Mouse (Mus musculus): ENCODE measurements around the gene Arid3a.

DNA sequence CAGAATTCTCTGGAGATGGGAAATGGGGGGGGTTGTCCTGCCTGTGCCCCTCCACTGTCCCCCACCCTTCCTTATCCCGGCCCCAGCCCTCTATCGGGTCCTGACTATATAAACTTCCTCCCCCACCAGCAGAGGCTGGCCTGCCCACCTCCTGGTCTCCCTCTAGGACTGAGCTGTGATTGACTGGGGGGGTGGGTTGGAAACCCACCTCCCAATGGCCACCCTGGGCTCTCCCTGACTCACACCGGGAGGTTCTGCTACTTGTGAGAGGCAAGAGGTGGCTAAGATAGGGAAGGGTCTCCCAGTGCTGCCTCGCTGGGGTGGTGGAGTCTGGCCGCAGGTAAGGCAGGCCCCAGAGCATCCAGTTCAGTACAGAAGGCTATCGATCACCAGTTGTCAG, 20.7 kb downstream of the Arid3a start:
- TF ChIP-seq CTCF (IDR thresholded peaks at IDR 0.05 in 2 of 3, conservative IDR thresholded peaks at IDR 0.05 in 1 of 3; ENCODE audit: control insufficient read depth in 1 of 3, insufficient read depth in 1 of 3, low read depth in 2 of 3, low read length in 3 of 3, poor library complexity in 1 of 3, severe bottlenecking in 1 of 3): no peak
- no peak for TF ChIP-seq POLR2A (IDR thresholded peaks at IDR 0.05; ENCODE audit: control insufficient read depth in 1 of 2, insufficient read depth in 1 of 2, low read depth in 1 of 2, low read length in 2 of 2, poor library complexity in 1 of 2)
- TF ChIP-seq USF2 (IDR thresholded peaks at IDR 0.05; ENCODE audit: borderline replicate concordance in 1 of 2, insufficient read depth in 1 of 2, low read depth in 1 of 2, low read length in 2 of 2): no peak
- no peak for TF ChIP-seq HCFC1 (IDR thresholded peaks at IDR 0.05; ENCODE audit: low read depth, low read length)
- TF ChIP-seq USF1 (IDR thresholded peaks at IDR 0.05; ENCODE audit: low read depth, low read length): no peak
